Mouse (Mus musculus) small intestine, adult 2 months (tissue): ENCODE measurements around the gene Slc30a7. TPM values are rescaled to one million over a fixed set of nuclear protein-coding genes. Genes with fewer than 3 reads are reported as not detected.

Source experiments
- H3K27ac ChIP-seq: fragments of 200-500 bp; 2 replicates; pipeline ENCODE4 v1.5.1; 2012; ENCODE audit warnings: low read depth, low read length, control low read depth, inconsistent platforms; ENCODE audit not compliant: insufficient read depth
- H3K27me3 ChIP-seq: fragments of 200-500 bp; 2 replicates; pipeline ENCODE4 v1.6.1; 2012; ENCODE audit warnings: mild to moderate bottlenecking, moderate library complexity, low read length, inconsistent platforms; ENCODE audit not compliant: control insufficient read depth, insufficient read depth
- H3K36me3 ChIP-seq: fragments of 200-500 bp; 2 replicates; pipeline ENCODE4 v1.6.1; 2012; ENCODE audit warnings: mild to moderate bottlenecking, low read length, control low read depth, inconsistent platforms; ENCODE audit not compliant: control insufficient read depth, insufficient read depth
- H3K4me1 ChIP-seq: fragments of 200-500 bp; 2 replicates; pipeline ENCODE4 v1.6.1; 2012; ENCODE audit warnings: low read length, inconsistent platforms, mixed read lengths; ENCODE audit not compliant: control insufficient read depth, insufficient read depth, insufficient read length
- H3K4me3 ChIP-seq: fragments of 200-500 bp; 2 replicates; pipeline ENCODE4 v1.5.1; 2012; ENCODE audit warnings: low read depth, mild to moderate bottlenecking, control low read depth, inconsistent platforms, low read length, moderate library complexity
- CTCF ChIP-seq: fragments of 200-500 bp; IDR thresholded peaks from 2 replicates; pipeline ENCODE4 v1.5.1; 2012; ENCODE audit warnings: low read depth, mild to moderate bottlenecking, control low read depth, inconsistent platforms, low read length, moderate library complexity, mixed read lengths; ENCODE audit not compliant: insufficient replicate concordance, insufficient read length; ENCODE audit errors: extremely low read depth
- POLR2A ChIP-seq: fragments of 200-500 bp; IDR thresholded peaks from 2 replicates; pipeline ENCODE4 v1.6.1; 2012; ENCODE audit warnings: low read depth, mild to moderate bottlenecking, control low read depth, inconsistent platforms, low read length, moderate library complexity
- WGBS: fragments of 180-500 bp; shearing (Covaris S2); methylation state at CpG from one replicate; pipeline ENCODE4 v1.1.7; 2018; 5-methylcytosine and 5-hydroxymethylcytosine counted together
- polyA plus RNA-seq: library from polyadenylated mRNA; depleted of rRNA; stranded (reverse); fragments of >200 nt; gene quantifications from 2 replicates; pipeline ENCODE4 v1.2.3, GENCODE M21; 2012

The Slc30a7 gene
- polyA plus RNA-seq, 1 experiment = 7.8 TPM

DNA sequence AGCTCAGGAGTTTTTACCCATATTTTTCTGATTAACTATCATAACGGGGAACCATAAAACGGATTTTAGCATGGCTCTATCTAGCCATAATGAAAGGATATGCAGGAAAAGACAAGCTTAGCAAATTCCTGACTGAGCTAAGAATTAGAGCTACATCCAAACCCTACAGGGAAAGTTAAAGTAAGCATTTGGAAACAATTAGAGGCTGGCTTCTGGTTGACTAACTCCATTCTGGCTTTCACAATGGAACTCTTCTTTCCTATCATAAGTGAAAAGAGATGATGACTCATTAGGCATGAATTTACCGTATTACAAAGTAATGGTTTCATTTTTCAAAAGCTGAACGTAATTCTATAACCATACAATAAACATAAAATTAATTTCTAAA is 45.2 kb downstream of the Slc30a7 start:
- H3K4me1 ChIP-seq = no peaks in the 10 kb centered on the region
- H3K27me3 ChIP-seq = no peaks in the 10 kb centered on the region
- no peak for TF ChIP-seq CTCF
- TF ChIP-seq POLR2A = no peak
- H3K4me3 ChIP-seq = no peak overlapping the region
- H3K36me3 ChIP-seq = peaks cover 28% of the 10 kb centered on the region
- H3K27ac ChIP-seq = no peak overlapping the region
- 87% methylated on average over 4 of the region's 4 CpGs for WGBS

- H3K27me3 ChIP-seq = no peaks in the 10 kb centered on the region
- no peak overlapping the region for H3K4me3 ChIP-seq
- peaks cover 26% of the 10 kb centered on the region for H3K36me3 ChIP-seq
- WGBS = 92% methylated on average over 11 of the region's 11 CpGs
- no peak for TF ChIP-seq CTCF
- no peak for TF ChIP-seq POLR2A
- no peak overlapping the region for H3K27ac ChIP-seq
- H3K4me1 ChIP-seq = no peaks in the 10 kb centered on the region
These were observed 45.7 kb downstream of the Slc30a7 start for GRCm38 (mm10) chr3:115961311-115962027.

DNA sequence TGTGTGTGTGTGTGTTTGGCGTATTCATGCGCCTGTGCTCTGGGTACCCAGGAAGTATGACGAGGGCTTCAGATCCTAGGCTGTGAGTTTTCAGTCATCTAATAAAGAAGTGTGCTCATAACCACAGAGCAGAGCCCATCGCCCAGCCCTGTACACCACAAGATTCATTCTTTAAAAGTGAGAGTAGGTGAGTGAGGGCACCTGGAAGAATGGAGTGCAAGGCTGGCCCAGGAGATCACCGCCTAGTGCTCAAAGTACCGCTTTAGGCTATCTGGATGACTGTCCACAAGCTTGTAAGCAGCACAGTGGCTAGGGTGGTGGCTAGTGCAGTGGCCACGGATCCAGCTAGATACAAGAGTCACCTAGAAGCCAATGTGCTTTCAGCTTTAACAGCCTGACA is 50.0 kb downstream of the Slc30a7 start:
- 94% methylated on average over 7 of the region's 7 CpGs for WGBS

DNA sequence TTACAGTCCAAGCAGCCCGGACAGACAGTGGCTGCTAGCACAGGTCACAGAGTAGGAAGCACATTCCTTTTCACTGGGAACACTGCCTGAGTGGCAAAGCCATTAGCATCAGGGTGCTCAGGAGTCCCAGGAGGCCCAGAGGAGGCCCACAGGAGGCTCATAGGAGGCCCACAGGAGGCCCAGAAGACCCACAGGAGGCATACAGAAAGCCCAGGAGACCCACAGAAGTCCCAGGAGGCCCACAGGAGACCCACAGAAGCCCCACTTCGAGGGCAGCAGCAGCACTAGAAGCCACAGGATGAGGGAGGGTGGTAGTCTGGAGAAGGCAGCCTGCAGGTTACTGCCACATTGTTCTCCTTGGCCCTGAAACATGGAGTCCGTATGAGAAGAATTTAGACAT is 54.1 kb downstream of the Slc30a7 start:
- H3K36me3 ChIP-seq = peaks cover 40% of the 10 kb centered on the region
- no peaks in the 10 kb centered on the region for H3K4me1 ChIP-seq
- no peaks in the 10 kb centered on the region for H3K27me3 ChIP-seq
- H3K4me3 ChIP-seq = no peak overlapping the region
- no peak overlapping the region for H3K27ac ChIP-seq
- 83% methylated on average over 3 of the region's 3 CpGs for WGBS
- no peak for TF ChIP-seq POLR2A
- no peak for TF ChIP-seq CTCF

More for the DNA sequence above, 50.0 kb downstream of the Slc30a7 start:
- Histone ChIP-seq H3K36me3 (peaks cover 35% of the 10 kb centered on the region), H3K27ac (no peak overlapping the region), H3K27me3 (no peaks in the 10 kb centered on the region), H3K4me1 (no peaks in the 10 kb centered on the region), H3K4me3 (no peak overlapping the region)
- TF ChIP-seq POLR2A = no peak
- no peak for TF ChIP-seq CTCF

DNA sequence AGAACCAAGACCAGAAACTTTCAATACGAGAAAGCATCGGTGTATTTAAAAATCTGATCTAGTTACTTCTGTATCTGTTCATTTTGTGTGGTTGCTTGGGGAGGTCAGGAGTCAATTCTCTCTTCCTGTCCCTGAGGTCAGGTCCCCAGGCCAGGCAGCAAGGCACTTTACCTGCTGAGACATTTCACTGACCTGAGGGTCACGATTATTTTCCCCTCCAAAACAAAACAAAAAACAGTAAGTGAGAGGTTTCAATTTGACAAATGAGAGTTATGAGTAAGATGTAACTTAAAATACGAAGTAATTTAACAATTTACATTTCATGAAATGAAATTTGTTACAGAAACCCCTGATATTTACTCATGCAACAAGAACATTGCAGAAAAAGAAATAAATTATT is 54.9 kb downstream of the Slc30a7 start:
- Histone ChIP-seq H3K36me3 (peaks cover 38% of the 10 kb centered on the region), H3K4me1 (no peaks in the 10 kb centered on the region), H3K27me3 (no peaks in the 10 kb centered on the region), H3K4me3 (no peak overlapping the region), H3K27ac (no peak overlapping the region)
- TF ChIP-seq POLR2A = no peak
- TF ChIP-seq CTCF = no peak
- WGBS = 84% methylated on average over 4 of the region's 4 CpGs

- TF ChIP-seq POLR2A = no peak
- TF ChIP-seq CTCF = no peak
- no peak overlapping the region for H3K4me3 ChIP-seq
- no peaks in the 10 kb centered on the region for H3K4me1 ChIP-seq
- H3K36me3 ChIP-seq = peaks cover 43% of the 10 kb centered on the region
- 82% methylated on average over 3 of the region's 3 CpGs for WGBS
- H3K27me3 ChIP-seq = no peaks in the 10 kb centered on the region
- no peak overlapping the region for H3K27ac ChIP-seq
These were observed 56.0 kb downstream of the Slc30a7 start for GRCm38 (mm10) chr3:115951221-115951620.

- WGBS = 91% methylated on average over 6 of the region's 6 CpGs
- TF ChIP-seq POLR2A (no peak), CTCF (no peak)
- no peak overlapping the region for H3K27ac ChIP-seq
- H3K27me3 ChIP-seq = no peaks in the 10 kb centered on the region
- H3K36me3 ChIP-seq = peaks cover 47% of the 10 kb centered on the region
- no peak overlapping the region for H3K4me3 ChIP-seq
- H3K4me1 ChIP-seq = no peaks in the 10 kb centered on the region
These were observed 57.0 kb downstream of the Slc30a7 start for GRCm38 (mm10) chr3:115949921-115950877.
